Comparison of ENCODE assay signal across 15 mouse cellular contexts in the genomic region with DNA sequence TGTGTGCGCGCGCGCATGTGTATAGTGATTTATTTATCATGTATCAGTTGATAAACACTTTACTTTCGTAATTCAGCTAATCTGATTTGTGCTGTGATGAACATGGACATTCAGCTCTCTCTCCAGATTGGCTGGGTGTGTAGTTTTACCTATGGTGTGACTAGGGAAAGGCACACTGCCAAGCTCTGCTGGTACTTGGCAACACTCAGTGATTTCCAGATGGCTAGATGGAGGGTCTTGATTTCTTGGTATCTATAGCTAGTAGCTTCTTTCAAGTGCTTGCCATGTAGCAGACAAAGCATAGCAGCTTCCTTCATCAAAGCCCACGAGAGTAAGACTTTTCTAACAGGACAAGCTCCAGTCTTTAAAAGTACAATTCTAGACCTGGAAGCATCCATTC.
"Had no signal": no experiment of that assay in that cellular context is flagged by ENCODE, and none has a peak within 500 bp of the region (broad histone marks: within the 10 kb centered on the region; RNA-seq: fewer than 3 reads in every experiment).

No protein-coding gene starts in this region.

- DNase-seq: kidney, postnatal 10 days; kidney, postnatal 4 days; lung, adult 2 months; lung, postnatal 36 days; right cerebral cortex, postnatal 4 days; spleen, adult 18-20 months; thymus, adult 18-20 months; thymus, postnatal 14 days had no signal

- H3K27me3 ChIP-seq: liver, embryonic 15.5 days; midbrain, embryonic 13.5 days; neural tube, embryonic 12.5 days had no signal

- H3K4me1 ChIP-seq: limb, embryonic 10.5 days; liver, embryonic 15.5 days; midbrain, embryonic 13.5 days; neural tube, embryonic 12.5 days had no signal

- H3K4me2 ChIP-seq: liver, embryonic 11.5 days; liver, embryonic 15.5 days; midbrain, embryonic 13.5 days; neural tube, embryonic 12.5 days had no signal

- H3K27ac ChIP-seq: layer of hippocampus, adult 2 months; limb, embryonic 10.5 days; liver, embryonic 15.5 days; midbrain, embryonic 13.5 days; neural tube, embryonic 12.5 days had no signal

- H3K9me3 ChIP-seq: limb, embryonic 10.5 days; liver, embryonic 15.5 days; midbrain, embryonic 13.5 days; neural tube, embryonic 12.5 days had no signal

- H3K36me3 ChIP-seq: limb, embryonic 10.5 days; liver, embryonic 15.5 days; midbrain, embryonic 13.5 days; neural tube, embryonic 12.5 days had no signal

- ATAC-seq: lung, postnatal 0 days; midbrain, embryonic 13.5 days had no signal

- H3K9ac ChIP-seq: liver, embryonic 15.5 days; midbrain, embryonic 13.5 days; neural tube, embryonic 12.5 days had no signal

- H3K4me3 ChIP-seq: layer of hippocampus, adult 2 months; limb, embryonic 10.5 days; liver, embryonic 15.5 days; midbrain, embryonic 13.5 days; neural tube, embryonic 12.5 days had no signal
